Mouse (Mus musculus) bone marrow, adult 2 months (tissue): ENCODE data around the gene Ndst4.

Experiments used
- CTCF ChIP-seq: fragments of 200-500 bp; IDR thresholded peaks from 2 replicates; pipeline ENCODE4 v1.5.1; 2011; ENCODE audit warnings: low read length, control low read depth; ENCODE audit not compliant: control insufficient read depth, insufficient read depth
- POLR2A ChIP-seq: fragments of 200-500 bp; IDR thresholded peaks from 2 replicates; pipeline ENCODE4 v1.6.1; 2011; ENCODE audit warnings: low read depth, mild to moderate bottlenecking, control low read depth, low read length, borderline replicate concordance; ENCODE audit not compliant: control insufficient read depth

DNA sequence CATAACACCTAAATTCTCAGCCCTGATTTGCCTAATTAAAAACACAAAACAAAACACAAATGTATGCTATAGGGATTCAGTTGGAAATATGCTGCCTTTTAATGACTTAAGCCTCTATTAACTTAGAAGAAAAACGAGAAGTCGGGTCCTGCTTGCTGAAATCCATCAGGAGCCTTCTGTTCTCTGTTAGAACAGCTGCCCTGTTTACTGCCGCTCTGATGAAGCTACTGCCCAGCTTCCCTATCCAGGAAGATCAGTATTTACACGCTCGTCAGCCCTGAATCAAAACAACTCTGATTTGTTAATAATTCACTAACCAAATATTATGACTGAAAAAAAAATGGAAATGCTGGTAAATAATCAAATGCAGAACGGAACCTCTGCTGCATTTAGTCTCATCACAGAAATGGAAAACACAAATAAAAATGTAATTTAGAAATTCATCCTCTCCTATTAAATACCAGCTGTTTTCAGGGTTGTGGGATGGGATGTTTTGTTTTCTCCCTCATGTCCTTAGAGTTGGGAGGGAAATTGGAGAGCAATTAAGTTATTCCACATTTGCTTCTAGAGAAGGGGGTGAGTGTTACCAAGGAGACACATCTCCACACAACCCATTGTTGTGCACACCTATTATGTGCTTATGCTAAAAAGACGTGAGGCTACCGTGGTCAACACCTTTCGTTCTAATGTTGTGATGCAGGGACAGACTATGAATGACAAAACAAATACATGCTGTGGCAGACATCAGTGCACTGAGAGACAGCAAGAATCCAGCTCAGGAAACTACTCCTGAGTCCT is 270.3 kb downstream of the Ndst4 start:
- TF ChIP-seq POLR2A (no peak), CTCF (no peak)
